Mouse (Mus musculus): ENCODE data around the gene Spz1. TPM values are rescaled to one million over a fixed set of nuclear protein-coding genes. Genes with fewer than 3 reads are reported as not detected.

Gene Spz1
- polyA plus RNA-seq, 1 experiment from 2014 or later, result not detected

GRCm38 (mm10) chr13:92556458-92557126, 19.4 kb downstream of the Spz1 start:
- 58% methylated on average over 8 of the region's 8 CpGs for WGBS
- no peaks in the 10 kb centered on the region for H3K27me3 ChIP-seq (replicated peaks; ENCODE audit: control insufficient read depth, insufficient read depth, low read length)
- H3K4me2 ChIP-seq (ENCODE audit: low read length), result no peak overlapping the region
- H3K4me3 ChIP-seq (ENCODE audit: low read depth, low read length), result no peak overlapping the region
- DNase-seq (ENCODE audit: low spot score) (peak; percentile 30), ATAC-seq (no peak)
- H3K9ac ChIP-seq (ENCODE audit: low read length), result no peak overlapping the region
- H3K4me1 ChIP-seq (ENCODE audit: control insufficient read depth, insufficient read depth, low read length), result no peaks in the 10 kb centered on the region
- no peaks in the 10 kb centered on the region for H3K36me3 ChIP-seq (ENCODE audit: control insufficient read depth, insufficient read depth, low read length)
- no peak overlapping the region for H3K27ac ChIP-seq (ENCODE audit: low read depth, low read length)
- H3K9me3 ChIP-seq (replicated peaks; ENCODE audit: control insufficient read depth, low read length), result no peaks in the 10 kb centered on the region

- Histone ChIP-seq H3K4me2 (ENCODE audit: low read length) (no peak overlapping the region), H3K36me3 (ENCODE audit: control insufficient read depth, insufficient read depth, low read length) (no peaks in the 10 kb centered on the region), H3K4me1 (ENCODE audit: control insufficient read depth, insufficient read depth, low read length) (no peaks in the 10 kb centered on the region), H3K4me3 (ENCODE audit: low read depth, low read length) (no peak overlapping the region), H3K9me3 (replicated peaks; ENCODE audit: control insufficient read depth, low read length) (0 out of 2 replicates have a peak, but pooled peaks cover 10% of the 10 kb centered on the region), H3K27ac (ENCODE audit: low read depth, low read length) (no peak overlapping the region), H3K9ac (ENCODE audit: low read length) (no peak overlapping the region), H3K27me3 (replicated peaks; ENCODE audit: control insufficient read depth, insufficient read depth, low read length) (no peaks in the 10 kb centered on the region)
- no peak for DNase-seq (ENCODE audit: low spot score)
- no peak for ATAC-seq
- 88% methylated on average over 4 of the region's 4 CpGs for WGBS
Measured at GRCm38 (mm10) chr13:92547093-92547492, 28.9 kb downstream of the Spz1 start.

GRCm38 (mm10) chr13:92540997-92541396, 35.0 kb downstream of the Spz1 start:
- Histone ChIP-seq H3K9me3 (replicated peaks; ENCODE audit: control insufficient read depth, low read length) (no peaks in the 10 kb centered on the region), H3K9ac (ENCODE audit: low read length) (no peak overlapping the region), H3K36me3 (ENCODE audit: control insufficient read depth, insufficient read depth, low read length) (no peaks in the 10 kb centered on the region), H3K27me3 (replicated peaks; ENCODE audit: control insufficient read depth, insufficient read depth, low read length) (no peaks in the 10 kb centered on the region), H3K4me3 (ENCODE audit: low read depth, low read length) (no peak overlapping the region), H3K4me1 (ENCODE audit: control insufficient read depth, insufficient read depth, low read length) (no peaks in the 10 kb centered on the region), H3K27ac (ENCODE audit: low read depth, low read length) (no peak overlapping the region), H3K4me2 (ENCODE audit: low read length) (no peak overlapping the region)
- 89% methylated on average over 6 of the region's 6 CpGs for WGBS
- ATAC-seq, result no peak
- DNase-seq (ENCODE audit: low spot score), result no peak

- H3K9me3 ChIP-seq (replicated peaks; ENCODE audit: control insufficient read depth, low read length), result no peaks in the 10 kb centered on the region
- no peaks in the 10 kb centered on the region for H3K27me3 ChIP-seq (replicated peaks; ENCODE audit: control insufficient read depth, insufficient read depth, low read length)
- H3K36me3 ChIP-seq (ENCODE audit: control insufficient read depth, insufficient read depth, low read length), result no peaks in the 10 kb centered on the region
- no peak overlapping the region for H3K9ac ChIP-seq (ENCODE audit: low read length)
- no peak for ATAC-seq
- H3K4me2 ChIP-seq (ENCODE audit: low read length), result no peak overlapping the region
- H3K4me1 ChIP-seq (ENCODE audit: control insufficient read depth, insufficient read depth, low read length), result no peaks in the 10 kb centered on the region
- 35% methylated on average over 4 of the region's 4 CpGs for WGBS
- no peak overlapping the region for H3K27ac ChIP-seq (ENCODE audit: low read depth, low read length)
- no peak overlapping the region for H3K4me3 ChIP-seq (ENCODE audit: low read depth, low read length)
- no peak for DNase-seq (ENCODE audit: low spot score)
Measured at GRCm38 (mm10) chr13:92539126-92539525, 36.8 kb downstream of the Spz1 start.

GRCm38 (mm10) chr13:92533801-92534200, 42.2 kb downstream of the Spz1 start:
- DNase-seq (ENCODE audit: low spot score) (no peak), ATAC-seq (no peak)
- Histone ChIP-seq H3K27ac (ENCODE audit: low read depth, low read length) (no peak overlapping the region), H3K36me3 (ENCODE audit: control insufficient read depth, insufficient read depth, low read length) (no peaks in the 10 kb centered on the region), H3K4me2 (ENCODE audit: low read length) (no peak overlapping the region), H3K27me3 (replicated peaks; ENCODE audit: control insufficient read depth, insufficient read depth, low read length) (no peaks in the 10 kb centered on the region), H3K9ac (ENCODE audit: low read length) (no peak overlapping the region), H3K9me3 (replicated peaks; ENCODE audit: control insufficient read depth, low read length) (no peaks in the 10 kb centered on the region), H3K4me1 (ENCODE audit: control insufficient read depth, insufficient read depth, low read length) (peaks cover 4% of the 10 kb centered on the region), H3K4me3 (ENCODE audit: low read depth, low read length) (no peak overlapping the region)
- WGBS, result 49% methylated on average over 2 of the region's 2 CpGs

GRCm38 (mm10) chr13:92532216-92532615, 43.8 kb downstream of the Spz1 start:
- Histone ChIP-seq H3K9ac (ENCODE audit: low read length) (no peak overlapping the region), H3K4me1 (ENCODE audit: control insufficient read depth, insufficient read depth, low read length) (peaks cover 6% of the 10 kb centered on the region), H3K27ac (ENCODE audit: low read depth, low read length) (no peak overlapping the region), H3K4me2 (ENCODE audit: low read length) (no peak overlapping the region), H3K36me3 (ENCODE audit: control insufficient read depth, insufficient read depth, low read length) (no peaks in the 10 kb centered on the region), H3K27me3 (replicated peaks; ENCODE audit: control insufficient read depth, insufficient read depth, low read length) (no peaks in the 10 kb centered on the region), H3K4me3 (ENCODE audit: low read depth, low read length) (no peak overlapping the region), H3K9me3 (replicated peaks; ENCODE audit: control insufficient read depth, low read length) (no peaks in the 10 kb centered on the region)
- ATAC-seq (no peak), DNase-seq (ENCODE audit: low spot score) (no peak)
- WGBS, result 72% methylated on average over 2 of the region's 2 CpGs

GRCm38 (mm10) chr13:92531237-92531636, 44.7 kb downstream of the Spz1 start:
- H3K27ac ChIP-seq (ENCODE audit: low read depth, low read length), result peak overlapping the region; percentile 78
- H3K9me3 ChIP-seq (replicated peaks; ENCODE audit: control insufficient read depth, low read length), result no peaks in the 10 kb centered on the region
- H3K9ac ChIP-seq (ENCODE audit: low read length), result peak overlapping the region; percentile 67
- 4% methylated on average over 15 of the region's 15 CpGs for WGBS
- H3K4me2 ChIP-seq (ENCODE audit: low read length), result peak overlapping the region; percentile 76
- no peak; the same call in 1 of the 2 replicates for ATAC-seq
- no peaks in the 10 kb centered on the region for H3K27me3 ChIP-seq (replicated peaks; ENCODE audit: control insufficient read depth, insufficient read depth, low read length)
- peak overlapping the region; percentile 47 for H3K4me3 ChIP-seq (ENCODE audit: low read depth, low read length)
- no peak for DNase-seq (ENCODE audit: low spot score)
- no peaks in the 10 kb centered on the region for H3K36me3 ChIP-seq (ENCODE audit: control insufficient read depth, insufficient read depth, low read length)
- peaks cover 6% of the 10 kb centered on the region for H3K4me1 ChIP-seq (ENCODE audit: control insufficient read depth, insufficient read depth, low read length)

- Histone ChIP-seq H3K4me3 (ENCODE audit: low read depth, low read length) (peak within 1 kb of the TSS; percentile 47), H3K27ac (ENCODE audit: low read depth, low read length) (peak within 1 kb of the TSS; percentile 78), H3K4me1 (ENCODE audit: control insufficient read depth, insufficient read depth, low read length) (peaks cover 6% of the 10 kb centered on the region), H3K36me3 (ENCODE audit: control insufficient read depth, insufficient read depth, low read length) (no peaks in the 10 kb centered on the region), H3K9ac (ENCODE audit: low read length) (peak within 1 kb of the TSS; percentile 67), H3K27me3 (replicated peaks; ENCODE audit: control insufficient read depth, insufficient read depth, low read length) (no peaks in the 10 kb centered on the region), H3K4me2 (ENCODE audit: low read length) (peak within 1 kb of the TSS; percentile 76), H3K9me3 (replicated peaks; ENCODE audit: control insufficient read depth, low read length) (no peaks in the 10 kb centered on the region)
- peak; percentile 98 for ATAC-seq
- peak; percentile 98 for DNase-seq (ENCODE audit: low spot score)
- WGBS, result under 1% methylated on average over 40 of the region's 46 CpGs
Measured at GRCm38 (mm10) chr13:92530721-92531211, 45.2 kb downstream of the Spz1 start, which contains the start of gene Zfyve16. Zfyve16 (minus strand) TSS chr13:92530868.

Measured in forebrain, embryonic 14.5 days (tissue).